ENCODE assay signal across 8 mouse cellular contexts in the genomic region with DNA sequence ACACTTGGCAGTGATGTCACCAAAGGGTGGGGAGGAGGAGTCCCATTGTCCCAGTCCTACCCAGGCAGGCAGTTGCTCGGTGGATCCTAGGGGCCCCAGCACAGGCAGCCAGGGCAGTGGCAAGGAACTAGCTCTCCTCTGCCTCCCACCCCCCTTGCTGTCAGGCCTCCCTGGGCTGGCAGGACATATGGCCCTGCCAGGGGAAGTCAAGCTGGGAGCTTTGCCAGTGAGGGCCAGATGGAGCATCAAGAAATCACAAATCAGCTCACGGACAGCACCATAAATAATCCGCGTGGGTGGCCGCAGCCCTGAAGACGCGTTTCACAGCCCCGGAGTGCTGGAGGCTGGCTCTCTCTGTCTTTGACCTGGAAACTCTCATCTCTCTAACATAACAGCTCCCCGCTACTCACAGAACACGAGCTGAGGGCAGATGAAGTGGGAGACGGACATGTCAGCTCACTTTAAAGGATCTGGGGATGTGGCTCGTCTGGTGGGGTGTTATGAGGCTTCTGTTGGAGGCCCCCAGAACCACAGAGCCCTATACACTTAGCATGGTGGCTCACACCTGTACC. TPM values are rescaled to one million over a fixed set of nuclear protein-coding genes. Genes with fewer than 3 reads are reported as not detected.
DNase-seq lines count a peak whose midpoint lies in the region; ATAC-seq and TF ChIP-seq lines count a peak whose summit lies in the region.

No protein-coding gene starts in this region.

- H3K4me3 ChIP-seq in C2C12 (ENCODE audit: insufficient read depth, poor library complexity, severe bottlenecking): no peak overlapping the region
- no peak overlapping the region for H3K4me3 ChIP-seq in hindbrain, embryonic 11.5 days (ENCODE audit: low read depth, low read length)
- H3K4me3 ChIP-seq in neural tube, embryonic 14.5 days (ENCODE audit: low read depth, low read length): no peak overlapping the region

- H3K79me3 ChIP-seq in C2C12 (ENCODE audit: low read depth): no peaks in the 10 kb centered on the region

- no peak for TF ChIP-seq CTCF in C2C12 (IDR thresholded peaks at IDR 0.05; ENCODE audit: control insufficient read depth, insufficient read depth, insufficient read length)

- ATAC-seq in hindbrain, embryonic 11.5 days (ENCODE audit: low FRiP score): peak; percentile 85
- peak; percentile 92 for ATAC-seq in neural tube, embryonic 14.5 days (ENCODE audit: low read depth)

- peak overlapping the region; percentile 48; the same call in 1 of the 2 replicates for H3K27ac ChIP-seq in hindbrain, embryonic 11.5 days (ENCODE audit: low read depth, low read length)
- H3K27ac ChIP-seq in neural tube, embryonic 14.5 days (ENCODE audit: low read depth, low read length): peak overlapping the region; percentile 82

- H3K27me3 ChIP-seq in C2C12 (ENCODE audit: control insufficient read depth, insufficient read depth, insufficient read length): no peaks in the 10 kb centered on the region
- H3K27me3 ChIP-seq in hindbrain, embryonic 11.5 days (ENCODE audit: control insufficient read depth, insufficient read depth, low read length): no peaks in the 10 kb centered on the region
- H3K27me3 ChIP-seq in neural tube, embryonic 14.5 days (ENCODE audit: control insufficient read depth, insufficient read depth, low read length): no peaks in the 10 kb centered on the region

- no peak overlapping the region for H3K4me2 ChIP-seq in hindbrain, embryonic 11.5 days (replicated peaks; ENCODE audit: low read depth, low read length)
- peak overlapping the region; percentile 32; the same call in 1 of the 2 replicates for H3K4me2 ChIP-seq in neural tube, embryonic 14.5 days (ENCODE audit: low read depth, low read length)

- 34% methylated on average over 12 of the region's 12 CpGs for WGBS in hindbrain, embryonic 11.5 days
- 4% methylated on average over 12 of the region's 12 CpGs for WGBS in neural tube, embryonic 14.5 days

- no peak overlapping the region for H3K9ac ChIP-seq in hindbrain, embryonic 11.5 days (ENCODE audit: low read depth, low read length)
- peak overlapping the region; percentile 41; the same call in 1 of the 2 replicates for H3K9ac ChIP-seq in neural tube, embryonic 14.5 days (replicated peaks; ENCODE audit: low read depth, low read length)

- no peaks in the 10 kb centered on the region for H3K36me3 ChIP-seq in C2C12 (ENCODE audit: control insufficient read depth, insufficient read depth)
- H3K36me3 ChIP-seq in hindbrain, embryonic 11.5 days (ENCODE audit: control insufficient read depth, insufficient read depth, low read length): no peaks in the 10 kb centered on the region
- no peaks in the 10 kb centered on the region for H3K36me3 ChIP-seq in neural tube, embryonic 14.5 days (ENCODE audit: control insufficient read depth, insufficient read depth, low read length)

- peak overlapping the region; percentile 45 for H3ac ChIP-seq in C2C12 (ENCODE audit: control insufficient read depth, insufficient read length, low read depth)

- no peaks in the 10 kb centered on the region for H3K4me1 ChIP-seq in hindbrain, embryonic 11.5 days (replicated peaks; ENCODE audit: control insufficient read depth, insufficient read depth, low read length)
- peaks cover 10% of the 10 kb centered on the region; the same call in 1 of the 2 replicates for H3K4me1 ChIP-seq in neural tube, embryonic 14.5 days (ENCODE audit: control insufficient read depth, insufficient read depth, low read length)

- DNase-seq in NIH3T3 (ENCODE audit: low read depth): peak; percentile 62
- peak; percentile 34 for DNase-seq in embryo, embryonic 9.5 days (ENCODE audit: extremely low spot score)
- peak; percentile 48 for DNase-seq in hindbrain, embryonic 11.5 days (ENCODE audit: low spot score)
- peak; percentile 82 to 88 for DNase-seq in left cerebral cortex, postnatal 10 days (ENCODE audit: extremely low spot score in 1 of 2, low spot score in 2 of 2)
- DNase-seq in spleen, postnatal 10 days (ENCODE audit: low spot score in 2 of 2): no peak
- DNase-seq in urinary bladder, postnatal 25 days (ENCODE audit: low spot score): no peak

- H3K9me3 ChIP-seq in hindbrain, embryonic 11.5 days (ENCODE audit: control insufficient read depth, low read length): no peaks in the 10 kb centered on the region
- no peaks in the 10 kb centered on the region for H3K9me3 ChIP-seq in neural tube, embryonic 14.5 days (ENCODE audit: control insufficient read depth, low read length)

- intact Hi-C loops in left cerebral cortex, postnatal 10 days (cut with DNase I): no loop called here

- no peaks in the 10 kb centered on the region for H3K79me2 ChIP-seq in C2C12 (ENCODE audit: control insufficient read depth, insufficient read depth)

TF ChIP-seq in C2C12, 6 proteins besides CTCF, POLR2A, EP300 and RAD21:
- TF ChIP-seq MAX (IDR thresholded peaks at IDR 0.05): no peak
- TF ChIP-seq MYOG (IDR thresholded peaks at IDR 0.05; ENCODE audit: control insufficient read depth, extremely low read depth, insufficient read length): no peak
- no peak for TF ChIP-seq USF1 (IDR thresholded peaks at IDR 0.05; ENCODE audit: low read depth)
- TF ChIP-seq CEBPB (IDR thresholded peaks at IDR 0.05; ENCODE audit: low read depth): no peak
- TF ChIP-seq MYOD1 (IDR thresholded peaks at IDR 0.05; ENCODE audit: control insufficient read depth, insufficient read length, low read depth): no peak
- TF ChIP-seq FOSL1 (IDR thresholded peaks at IDR 0.05; ENCODE audit: insufficient read depth, low read length, poor library complexity, severe bottlenecking): no peak

RNA-seq across cellular contexts. Expression of gene Rps10, which starts 6.1 kb away (rescaled TPM):
- 4,498 TPM for polyA plus RNA-seq in C2C12 (2012; fragmentation: generic; extraction: Trizol)
- polyA plus RNA-seq in hindbrain, embryonic 11.5 days (2014; fragmentation: Nextera tagmentation; extraction: Ambion mirVana): 817 and 827 TPM in 2 replicates
- total RNA-seq in left cerebral cortex, postnatal 10 days (2021): 100 to 1,000 TPM; 503 to 512 TPM
- 510 and 518 TPM in 2 replicates for polyA plus RNA-seq in neural tube, embryonic 14.5 days (2014; fragmentation: Nextera tagmentation; extraction: Ambion mirVana)

RNA-seq across cellular contexts. Expression of gene RPS10-NUDT3, which starts 7.6 kb away (rescaled TPM):
- not detected for polyA plus RNA-seq in C2C12 (2012; fragmentation: generic; extraction: Trizol)
- not detected in 2 replicates for polyA plus RNA-seq in hindbrain, embryonic 11.5 days (2014; fragmentation: Nextera tagmentation; extraction: Ambion mirVana)
- total RNA-seq in left cerebral cortex, postnatal 10 days (2021): not detected
- polyA plus RNA-seq in neural tube, embryonic 14.5 days (2014; fragmentation: Nextera tagmentation; extraction: Ambion mirVana): not detected in 2 replicates

RNA-seq across cellular contexts. Expression of gene Pacsin1, which starts 12.7 kb away (rescaled TPM):
- polyA plus RNA-seq in C2C12 (2012; fragmentation: generic; extraction: Trizol): not detected
- 3.5 and 3.7 TPM in 2 replicates for polyA plus RNA-seq in hindbrain, embryonic 11.5 days (2014; fragmentation: Nextera tagmentation; extraction: Ambion mirVana)
- total RNA-seq in left cerebral cortex, postnatal 10 days (2021): 100 to 1,000 TPM; 204 to 211 TPM
- 45.5 and 53.6 TPM in 2 replicates for polyA plus RNA-seq in neural tube, embryonic 14.5 days (2014; fragmentation: Nextera tagmentation; extraction: Ambion mirVana)

RNA-seq across cellular contexts. Expression of gene Nudt3, which starts 19.3 kb away (rescaled TPM):
- polyA plus RNA-seq in C2C12 (2012; fragmentation: generic; extraction: Trizol): 123 TPM
- 53.3 and 61.2 TPM in 2 replicates for polyA plus RNA-seq in hindbrain, embryonic 11.5 days (2014; fragmentation: Nextera tagmentation; extraction: Ambion mirVana)
- 100 to 1,000 TPM; 497 to 524 TPM for total RNA-seq in left cerebral cortex, postnatal 10 days (2021)
- polyA plus RNA-seq in neural tube, embryonic 14.5 days (2014; fragmentation: Nextera tagmentation; extraction: Ambion mirVana): 74.8 and 125 TPM in 2 replicates

Comparison
In these comparisons a context has a peak if more than half of its experiments do, and no peak if none do; other contexts are left out.
1. DNase-seq: peak in NIH3T3 (single experiment), embryo, embryonic 9.5 days (single experiment), hindbrain, embryonic 11.5 days (single experiment) and left cerebral cortex, postnatal 10 days (2 of 2); none in spleen, postnatal 10 days (0 of 2) and urinary bladder, postnatal 25 days (single experiment).